Mouse (Mus musculus) NIH3T3 (cell line): ENCODE measurements around the gene Mgat5.

Experiments
- DNase-seq: peaks from one replicate; pipeline ENCODE4 v3.0.0-alpha.2; 2012; ENCODE audit warnings: low read depth

The Mgat5 gene

GRCm38 (mm10) chr1:127508067-127508739 lies 303.4 kb downstream of the Mgat5 start:
- no peak for DNase-seq

DNA sequence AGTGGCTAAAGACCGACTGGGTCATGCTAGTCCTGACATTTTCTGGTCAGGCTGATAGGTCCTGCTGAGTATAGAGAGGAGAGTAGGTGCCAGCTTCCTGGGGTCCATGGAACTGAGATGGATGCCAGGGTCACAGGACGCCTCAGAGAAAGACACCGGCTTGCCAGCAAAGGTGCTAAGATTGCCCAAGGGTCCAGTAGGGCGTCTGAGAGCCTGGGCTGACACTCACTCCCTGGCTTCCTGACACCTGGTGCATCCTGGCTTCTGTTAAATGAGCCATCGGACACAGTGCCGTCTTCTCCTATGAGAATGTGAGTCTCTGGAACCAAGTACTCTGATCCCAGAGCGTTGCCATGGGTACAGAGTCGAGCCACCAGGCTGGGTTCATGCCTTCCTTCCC lies 304.1 kb downstream of the Mgat5 start:
- DNase-seq: no peak

GRCm38 (mm10) chr1:127511362-127511761 lies 306.5 kb downstream of the Mgat5 start:
- no peak for DNase-seq

DNA sequence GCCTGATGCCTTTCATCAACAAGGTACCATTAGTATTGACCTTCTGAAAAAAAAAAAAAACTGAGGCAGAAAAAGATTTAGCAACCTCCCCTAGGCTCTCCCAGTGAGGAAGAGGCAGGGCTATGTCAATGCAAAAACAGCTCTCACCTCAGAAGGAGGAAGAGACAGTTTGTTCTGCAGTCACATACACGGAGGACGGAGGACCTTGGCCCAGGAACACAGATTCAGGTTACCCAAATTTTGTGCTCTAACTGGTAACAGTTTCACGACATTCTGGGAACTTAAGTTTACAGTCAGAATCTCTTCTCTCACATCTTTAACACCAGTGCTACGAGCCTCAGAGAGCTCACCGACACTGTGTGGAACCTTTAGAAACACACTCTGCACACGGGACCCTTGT lies 307.9 kb downstream of the Mgat5 start:
- DNase-seq: no peak

- no peak for DNase-seq
Measured at GRCm38 (mm10) chr1:127513140-127513539, 308.3 kb downstream of the Mgat5 start.

DNA sequence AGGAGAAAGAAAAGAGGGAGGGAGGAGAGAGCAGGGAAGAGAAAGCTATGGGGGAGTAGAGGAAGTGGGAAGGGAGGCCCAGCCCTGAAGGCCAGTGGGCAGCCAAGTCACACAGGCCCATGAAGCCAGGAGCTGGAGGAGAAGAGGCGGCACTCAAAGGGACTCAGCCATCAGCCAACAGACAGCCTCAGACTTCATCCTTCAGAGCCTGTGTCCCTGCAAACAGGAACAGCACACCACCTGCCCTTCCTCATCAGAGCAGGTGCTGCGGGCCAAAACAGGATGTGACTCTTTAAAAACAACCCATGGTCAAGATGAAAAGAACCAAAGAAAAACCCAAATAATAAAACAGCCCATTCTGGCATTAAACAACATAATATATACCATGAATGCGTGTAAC lies 308.8 kb downstream of the Mgat5 start:
- no peak for DNase-seq

DNA sequence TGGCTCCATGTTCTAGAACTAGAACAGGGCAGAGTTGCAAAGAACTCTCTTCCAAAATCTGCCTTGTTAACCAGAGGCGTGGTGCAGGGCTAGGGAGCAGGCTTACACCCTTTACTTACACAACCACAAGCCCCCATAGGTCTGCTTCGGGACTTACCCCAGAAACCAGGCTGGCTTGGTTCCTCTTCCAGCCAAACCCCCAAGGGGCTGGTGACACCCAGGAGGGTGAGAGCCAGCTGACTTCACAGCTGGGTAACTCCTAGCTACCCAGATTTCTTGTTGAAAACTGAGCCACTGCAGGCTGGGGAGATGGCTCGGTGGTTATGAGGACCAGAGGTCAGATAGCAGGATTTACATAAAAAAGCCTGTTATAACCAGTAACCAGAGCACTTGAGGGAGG lies 309.7 kb downstream of the Mgat5 start:
- DNase-seq: no peak

- no peak for DNase-seq
Measured at GRCm38 (mm10) chr1:127514888-127515287, 310.1 kb downstream of the Mgat5 start.

DNA sequence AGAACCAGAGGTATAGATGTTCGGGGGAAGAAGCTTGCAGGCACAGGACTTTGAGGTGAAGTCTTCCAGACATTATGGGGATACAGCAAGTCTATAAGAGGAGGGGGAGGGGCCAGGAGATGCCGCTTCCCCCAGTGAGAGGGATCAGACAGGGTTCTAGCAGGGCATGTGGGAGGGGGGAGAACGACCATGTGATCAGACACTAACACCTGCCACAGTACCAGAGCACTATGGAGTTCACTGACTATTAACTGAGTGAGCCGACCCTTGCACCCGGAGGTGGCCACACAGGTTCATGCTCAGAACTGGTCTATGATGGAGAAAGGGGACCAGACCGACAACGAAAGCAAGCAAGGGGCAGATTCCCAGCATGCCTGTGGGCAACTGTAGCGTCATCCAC lies 318.5 kb downstream of the Mgat5 start:
- DNase-seq: no peak

GRCm38 (mm10) chr1:127530849-127531580 lies 326.2 kb downstream of the Mgat5 start:
- no peak for DNase-seq

DNA sequence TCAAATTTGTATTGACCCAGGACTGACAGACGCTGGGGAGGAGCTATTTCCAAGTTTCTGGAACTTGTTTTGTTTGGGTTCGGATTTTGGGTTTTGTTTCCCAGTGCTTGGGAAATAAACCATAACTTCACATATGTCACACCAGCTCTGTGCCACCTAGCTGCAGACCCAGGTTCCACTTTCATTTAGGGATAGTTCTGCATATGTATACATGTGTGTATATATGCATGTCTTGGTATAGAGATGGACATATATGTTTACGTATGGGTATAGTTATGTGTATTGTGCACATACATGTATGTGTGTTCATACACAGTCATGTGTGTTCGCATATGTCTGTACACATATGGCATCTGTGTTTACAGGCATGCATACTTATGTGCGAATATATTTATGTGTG lies 326.9 kb downstream of the Mgat5 start:
- no peak for DNase-seq

- DNase-seq: peak; percentile 38
Measured at GRCm38 (mm10) chr1:127536448-127536847, 331.6 kb downstream of the Mgat5 start.

DNA sequence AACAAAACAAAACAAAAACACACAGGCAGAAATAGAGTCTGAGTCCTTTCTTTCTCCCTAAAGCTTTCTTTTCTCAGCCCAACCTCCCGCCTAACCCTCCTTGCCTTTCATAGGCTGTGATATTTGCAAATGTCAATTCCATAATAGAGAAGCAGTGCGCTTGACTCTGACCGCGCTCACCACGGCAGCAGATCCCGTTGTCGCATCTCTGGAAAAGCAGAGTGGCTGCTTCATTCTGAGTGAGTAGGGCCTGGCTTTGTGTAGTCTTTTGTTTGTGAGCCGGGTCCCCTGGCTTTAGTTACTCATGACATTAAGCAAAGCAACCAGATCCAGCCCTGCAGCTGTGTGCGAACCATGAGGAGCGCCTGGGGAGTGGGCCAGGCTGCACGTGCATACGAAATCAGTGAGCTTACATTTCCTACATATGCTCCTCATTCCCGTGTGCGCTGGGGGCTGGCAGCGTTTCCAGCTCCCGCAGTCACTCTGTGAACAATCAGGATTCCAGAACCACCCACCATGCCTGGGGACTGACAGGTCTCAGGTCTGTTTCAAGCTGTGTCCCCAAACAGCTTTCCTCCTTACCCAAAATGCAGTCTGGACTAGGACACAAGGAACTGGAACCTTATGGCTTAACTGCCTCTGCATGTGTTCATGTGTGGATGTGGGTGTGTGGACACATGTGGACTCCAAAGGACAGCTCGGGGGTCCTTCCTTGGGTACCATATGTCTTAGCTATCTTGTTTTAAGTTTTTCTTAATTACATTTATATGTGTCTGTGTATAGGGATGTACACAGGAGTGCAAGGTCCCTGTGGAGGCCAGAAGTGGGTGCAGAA lies 332.6 kb downstream of the Mgat5 start:
- DNase-seq: no peak
